Mouse (Mus musculus) hematopoietic stem cell, adult 5-6 weeks (primary cell): Measurements from ENCODE around the gene Pdcd2. TPM values are rescaled to one million over a fixed set of nuclear protein-coding genes. Genes with fewer than 3 reads are reported as not detected.

Source experiments
- ATAC-seq, 2 experiments: fragments of 125-278 bp in 1 of 2; replicated peaks in 1 of 2; 2 replicates each; pipeline ENCODE4 v1.8.0; 2016 to 2017; ENCODE audit warnings: inconsistent platforms in 2 of 2, mild to moderate bottlenecking in 2 of 2, moderate number of reproducible peaks in 2 of 2, low read depth in 1 of 2, moderate TSS enrichment in 1 of 2; ENCODE audit not compliant: low FRiP score in 2 of 2, poor library complexity in 2 of 2, severe bottlenecking in 2 of 2, insufficient read depth in 1 of 2, low TSS enrichment in 1 of 2
- total RNA-seq: library from RNA; stranded (forward); fragments of 172-1452, 232-1000 nt; gene quantifications from 2 replicates; pipeline ENCODE4 v1.2.3, GENCODE M21; 2017

Gene Pdcd2
- total RNA-seq, 1 experiment from 2014 or later: 109 TPM

DNA sequence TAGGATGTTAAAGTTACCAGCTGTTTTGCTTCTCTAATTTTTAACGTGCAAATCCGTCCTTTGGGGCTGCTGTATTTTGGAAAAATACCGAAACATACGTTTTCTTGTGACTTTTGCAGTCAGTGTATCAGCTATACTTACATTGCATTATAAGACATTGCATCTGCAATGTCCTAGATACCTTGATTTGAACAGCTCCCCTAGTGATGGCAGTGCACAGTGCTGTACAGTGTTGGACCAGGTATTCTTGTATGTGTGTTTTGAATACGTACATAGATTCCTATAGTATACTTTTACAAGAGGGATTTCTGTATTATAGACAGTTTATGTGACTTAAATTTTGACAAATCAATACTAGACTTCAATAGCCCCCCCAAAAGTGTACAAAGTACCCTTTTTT is 8.9 kb downstream of the Pdcd2 start:
- no peak for ATAC-seq

DNA sequence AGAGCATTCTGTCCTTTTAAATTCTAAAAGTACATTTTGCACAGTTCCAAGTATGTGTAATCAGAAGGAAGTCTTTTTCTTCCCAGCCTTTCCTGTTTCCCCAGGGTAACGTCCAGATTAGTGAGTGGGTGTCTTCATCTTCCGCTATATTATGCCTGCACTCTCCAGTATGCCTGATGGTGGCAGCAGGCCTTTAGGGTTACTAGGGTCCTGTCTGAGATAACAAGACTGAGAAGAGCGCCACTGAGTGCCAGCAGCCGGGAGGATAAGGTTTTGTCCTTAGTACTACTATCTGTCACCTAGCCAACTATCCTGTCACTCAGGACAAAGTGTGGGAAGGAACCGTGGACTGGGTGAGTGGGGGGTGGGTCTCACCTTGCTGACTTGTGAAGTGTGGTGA is 9.3 kb downstream of the Pdcd2 start:
- ATAC-seq: no peak

DNA sequence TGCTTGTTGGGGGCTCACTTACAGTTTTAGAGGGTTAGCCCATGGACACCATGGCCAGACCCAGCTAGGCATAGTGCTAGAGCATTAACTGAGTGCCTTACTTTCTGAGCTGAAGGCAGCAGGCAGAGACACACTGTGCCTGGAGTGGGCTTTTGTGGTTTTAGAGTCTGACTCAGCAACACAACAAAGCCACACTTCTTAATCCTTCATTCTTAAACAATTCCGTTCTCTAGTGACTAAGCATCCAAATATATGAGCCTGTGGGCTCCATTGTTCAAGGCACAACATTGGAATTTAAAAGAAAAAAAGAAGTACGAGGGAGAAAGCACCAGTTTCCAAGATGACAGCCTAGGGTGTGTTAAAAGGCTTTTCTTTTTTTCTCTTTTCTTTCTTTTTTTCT is 16.4 kb downstream of the Pdcd2 start:
- no peak for ATAC-seq

DNA sequence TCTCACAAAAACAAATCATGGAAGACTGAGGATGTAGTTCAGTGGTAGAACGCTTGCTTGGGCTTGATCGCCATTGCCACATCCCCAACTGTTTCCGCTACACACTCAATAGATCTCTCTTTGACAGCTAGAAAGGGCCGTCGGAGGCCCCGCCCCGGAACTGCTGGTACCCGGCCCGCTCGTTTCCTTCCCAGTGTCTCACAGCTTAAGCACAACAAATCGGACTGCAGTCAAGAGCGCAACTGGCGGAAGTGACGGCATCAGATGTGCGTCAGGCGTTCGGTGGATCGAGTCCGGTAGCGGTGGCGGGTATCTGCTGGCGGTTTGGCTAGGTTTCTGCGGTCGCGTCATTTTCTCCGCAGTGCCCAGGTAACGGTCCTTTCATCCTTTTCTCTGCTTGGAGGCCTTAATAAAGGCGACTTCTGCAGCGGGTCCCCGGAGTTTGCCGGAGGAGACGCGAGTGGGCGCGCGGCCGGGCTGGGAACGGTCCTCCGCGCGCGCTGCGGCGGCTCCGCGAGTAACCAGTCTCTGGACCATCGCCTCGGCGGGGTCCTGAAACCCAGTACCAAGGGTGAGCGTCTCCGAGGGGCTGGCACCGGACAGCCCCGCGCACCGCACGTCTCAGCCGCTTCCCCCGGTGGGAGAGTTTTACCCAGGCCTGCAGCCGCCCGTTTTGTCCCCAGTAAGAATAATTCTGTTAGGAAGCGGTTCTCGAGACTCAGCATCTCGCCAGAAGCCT is 27.3 kb downstream of the Pdcd2 start, which contains the start of the genes Psmb1 and Tbp:
Gene Psmb1, minus strand, starts transcription at position 96 of the 739 bp plus-strand sequence.
Gene Tbp, plus strand, starts transcription at position 233 of the 739 bp plus-strand sequence.
- ATAC-seq: peak; percentile 90 to 92

DNA sequence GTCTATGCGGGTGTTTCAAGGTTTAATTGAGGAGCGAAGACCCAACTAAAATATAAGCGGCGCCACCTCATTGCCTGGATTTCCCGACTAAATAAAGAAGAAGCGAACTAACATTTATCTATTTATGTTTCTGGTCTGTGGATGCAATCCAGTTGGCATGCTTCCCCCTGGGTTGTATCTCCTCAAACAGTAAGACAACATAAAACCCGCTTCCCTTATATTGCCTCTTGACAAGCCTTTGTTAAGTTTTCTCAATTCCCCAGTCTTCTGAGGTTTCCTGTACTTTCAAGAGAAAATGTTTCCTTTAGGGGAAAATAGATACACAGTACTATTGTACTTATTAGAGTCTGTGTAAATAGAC is 28.4 kb downstream of the Pdcd2 start:
- ATAC-seq: no peak

DNA sequence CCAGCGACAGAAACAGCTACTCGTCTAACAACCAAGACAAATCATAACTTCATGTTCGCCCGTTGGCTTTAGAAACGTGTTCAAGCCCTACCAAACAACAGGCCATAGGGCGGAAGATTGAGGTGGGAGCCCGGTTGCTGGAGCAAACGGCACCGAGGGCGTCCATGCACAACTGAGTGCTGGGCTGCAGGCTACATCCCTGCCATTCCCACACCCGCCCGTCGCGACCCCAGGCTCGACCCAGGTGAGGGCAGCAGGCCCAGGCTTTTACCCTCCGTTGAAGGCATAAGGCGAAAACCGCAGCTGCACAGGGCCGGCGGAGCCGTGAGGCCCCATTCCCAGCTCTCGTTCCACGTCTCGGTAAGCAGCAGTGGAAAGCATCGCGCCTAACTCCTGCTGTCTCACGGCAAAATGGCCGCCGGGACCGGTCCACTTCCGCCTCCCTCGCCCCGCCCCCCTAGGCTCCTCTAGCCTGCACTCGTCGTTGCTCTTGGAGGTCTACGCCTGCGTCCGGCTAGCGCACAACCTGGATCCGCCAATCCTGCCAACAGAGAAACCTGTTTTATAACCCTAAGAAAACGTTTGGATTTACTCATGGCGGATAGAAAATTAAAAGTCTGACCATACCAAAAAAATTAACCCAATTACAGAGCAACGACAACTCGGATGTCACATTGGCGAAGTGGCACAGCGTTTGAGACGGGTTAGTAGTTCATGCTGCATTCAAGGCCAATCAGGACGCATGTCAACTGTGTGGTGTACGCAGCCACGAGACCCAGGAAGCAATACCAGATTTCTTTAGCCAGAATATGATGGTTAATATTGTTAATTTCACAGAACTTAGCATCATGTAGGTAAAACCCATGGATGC is 29.0 kb downstream of the Pdcd2 start:
- ATAC-seq: peak; percentile 84 to 86

DNA sequence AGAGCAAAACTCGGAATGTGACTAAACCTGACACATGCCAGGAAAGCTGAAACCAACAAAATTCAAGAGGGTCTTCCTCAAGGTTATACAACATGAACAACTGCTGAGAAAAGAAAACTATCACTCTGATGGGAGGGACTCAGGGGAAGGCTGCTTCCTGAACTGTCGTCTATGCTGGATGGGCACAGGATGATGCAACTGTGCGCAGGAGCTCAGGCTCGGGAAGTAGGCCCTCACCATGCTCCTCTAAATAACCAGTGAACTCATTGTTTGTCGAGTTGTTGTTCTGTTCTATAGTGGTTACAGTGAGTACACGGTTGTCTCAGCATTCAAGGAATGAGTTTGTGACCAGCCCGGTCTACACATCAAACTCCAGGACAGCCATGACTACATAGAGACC is 36.6 kb downstream of the Pdcd2 start:
- no peak for ATAC-seq

DNA sequence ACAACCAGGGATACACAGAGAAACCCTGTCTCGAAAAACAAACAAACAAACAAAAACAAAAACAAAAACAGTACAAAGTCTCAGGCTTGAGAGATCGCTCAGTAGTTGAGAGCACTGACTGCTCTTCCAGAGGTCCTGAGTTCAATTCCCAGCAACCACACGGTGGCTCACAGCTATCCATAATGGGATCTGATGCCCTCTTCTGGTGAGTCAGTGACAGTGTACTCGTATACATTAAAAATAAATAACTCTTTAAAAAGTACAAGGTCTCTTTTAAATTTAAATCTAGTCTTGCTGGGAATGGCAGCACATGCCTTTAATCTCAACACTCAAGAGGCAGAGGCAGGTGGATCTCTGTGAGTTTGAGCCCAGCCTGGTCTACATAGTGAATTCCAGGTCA is 54.4 kb downstream of the Pdcd2 start:
- no peak for ATAC-seq

Other genes starting within 250 kb of the Pdcd2 start
- 1.1 and 2.2 TPM in 2 replicates for gene Dll1, start 150.4 kb downstream of the Pdcd2 start, total RNA-seq
- gene Fam120b, start 131.1 kb downstream of the Pdcd2 start, total RNA-seq: 20.7 and 25.1 TPM in 2 replicates
- gene Psmb1, start 27.6 kb downstream of the Pdcd2 start, total RNA-seq: 118 and 200 TPM in 2 replicates
- gene Tbp, start 27.4 kb downstream of the Pdcd2 start, total RNA-seq: 63.6 and 76.7 TPM in 2 replicates
- 4.4 and 7.3 TPM in 2 replicates for gene Prdm9, start 37.1 kb upstream of the Pdcd2 start, total RNA-seq
- 79.7 and 81.8 TPM in 2 replicates for gene Chd1, start 177.7 kb upstream of the Pdcd2 start, total RNA-seq